Mouse (Mus musculus) E14TG2a.4 (cell line): ENCODE results near the gene Rab4a.

Source experiments
- H3K27me3 ChIP-seq: 2 replicates; pipeline ENCODE4 v1.6.1; 2014; ENCODE audit warnings: low read length, control low read depth; ENCODE audit not compliant: insufficient read depth
- H3K36me3 ChIP-seq: 2 replicates; pipeline ENCODE4 v1.6.1; 2014; ENCODE audit warnings: low read length, control low read depth; ENCODE audit not compliant: insufficient read depth
- H3K4me1 ChIP-seq: replicated peaks from 2 replicates; pipeline ENCODE4 v1.6.1; 2014; ENCODE audit warnings: low read depth, low read length, control low read depth
- H3K4me3 ChIP-seq: replicated peaks from 2 replicates; pipeline ENCODE4 v1.5.1; 2014; ENCODE audit warnings: mild to moderate bottlenecking, low read length
- H3K9me3 ChIP-seq: 2 replicates; pipeline ENCODE4 v1.6.1; 2014; ENCODE audit warnings: low read length, control low read depth
- CTCF ChIP-seq: conservative IDR thresholded peaks from 2 replicates; pipeline ENCODE4 v1.5.1; 2014; ENCODE audit warnings: low read length
- NANOG ChIP-seq: IDR thresholded peaks from 2 replicates; pipeline ENCODE4 v1.6.1; 2014; ENCODE audit warnings: borderline replicate concordance, low read length, mixed read lengths
- POU5F1 ChIP-seq: IDR thresholded peaks from 2 replicates; pipeline ENCODE4 v1.6.1; 2014; ENCODE audit warnings: low read length, borderline replicate concordance

Gene Rab4a

GRCm38 (mm10) chr8:123823532-123824123, 17.8 kb downstream of the Rab4a start:
- Histone ChIP-seq H3K27me3 (no peaks in the 10 kb centered on the region), H3K4me3 (no peak overlapping the region), H3K9me3 (no peaks in the 10 kb centered on the region), H3K36me3 (peaks cover 62% of the 10 kb centered on the region), H3K4me1 (peaks cover 38% of the 10 kb centered on the region)
- TF ChIP-seq POU5F1, result no peak
- no peak for TF ChIP-seq CTCF
- TF ChIP-seq NANOG, result no peak

- TF ChIP-seq POU5F1, result no peak
- peak; percentile 61 for TF ChIP-seq CTCF
- Histone ChIP-seq H3K4me3 (peak overlapping the region; percentile 35; the same call in 1 of the 2 replicates), H3K27me3 (no peaks in the 10 kb centered on the region), H3K9me3 (no peaks in the 10 kb centered on the region), H3K4me1 (peaks cover 38% of the 10 kb centered on the region), H3K36me3 (peaks cover 81% of the 10 kb centered on the region)
Measured at GRCm38 (mm10) chr8:123826001-123826400, 20.2 kb downstream of the Rab4a start.

- Histone ChIP-seq H3K9me3 (no peaks in the 10 kb centered on the region), H3K36me3 (peaks cover 86% of the 10 kb centered on the region), H3K4me1 (peaks cover 38% of the 10 kb centered on the region), H3K4me3 (no peak overlapping the region), H3K27me3 (no peaks in the 10 kb centered on the region)
- TF ChIP-seq CTCF (no peak), NANOG (no peak), POU5F1 (no peak)
Measured at GRCm38 (mm10) chr8:123826758-123827157, 21.0 kb downstream of the Rab4a start.

GRCm38 (mm10) chr8:123827523-123827922, 21.7 kb downstream of the Rab4a start:
- Histone ChIP-seq H3K4me1 (peaks cover 38% of the 10 kb centered on the region), H3K9me3 (no peaks in the 10 kb centered on the region), H3K36me3 (peaks cover 93% of the 10 kb centered on the region), H3K4me3 (no peak overlapping the region), H3K27me3 (no peaks in the 10 kb centered on the region)
- no peak for TF ChIP-seq NANOG
- no peak for TF ChIP-seq CTCF
- no peak for TF ChIP-seq POU5F1

GRCm38 (mm10) chr8:123832757-123833156, 27.0 kb downstream of the Rab4a start:
- Histone ChIP-seq H3K9me3 (no peaks in the 10 kb centered on the region), H3K36me3 (peaks cover 98% of the 10 kb centered on the region), H3K4me3 (no peak overlapping the region), H3K27me3 (no peaks in the 10 kb centered on the region), H3K4me1 (peaks cover 18% of the 10 kb centered on the region)
- TF ChIP-seq CTCF (peak; percentile 74), NANOG (no peak)

GRCm38 (mm10) chr8:123835451-123835850, 29.7 kb downstream of the Rab4a start:
- H3K27me3 ChIP-seq, result no peaks in the 10 kb centered on the region
- H3K36me3 ChIP-seq, result peaks cover 85% of the 10 kb centered on the region
- TF ChIP-seq NANOG, result no peak
- TF ChIP-seq CTCF, result peak; percentile 75
- no peak overlapping the region for H3K4me3 ChIP-seq
- peaks cover 26% of the 10 kb centered on the region for H3K4me1 ChIP-seq
- no peaks in the 10 kb centered on the region for H3K9me3 ChIP-seq

GRCm38 (mm10) chr8:123836354-123836753, 30.6 kb downstream of the Rab4a start:
- no peak for TF ChIP-seq CTCF
- TF ChIP-seq POU5F1, result no peak
- no peak for TF ChIP-seq NANOG
- H3K9me3 ChIP-seq, result no peaks in the 10 kb centered on the region
- H3K4me3 ChIP-seq, result no peak overlapping the region
- no peaks in the 10 kb centered on the region for H3K27me3 ChIP-seq
- peaks cover 30% of the 10 kb centered on the region for H3K4me1 ChIP-seq
- H3K36me3 ChIP-seq, result peaks cover 82% of the 10 kb centered on the region

- TF ChIP-seq CTCF (no peak), NANOG (no peak), POU5F1 (no peak)
- Histone ChIP-seq H3K4me1 (peaks cover 45% of the 10 kb centered on the region), H3K27me3 (no peaks in the 10 kb centered on the region), H3K4me3 (no peak overlapping the region), H3K9me3 (no peaks in the 10 kb centered on the region), H3K36me3 (peaks cover 63% of the 10 kb centered on the region)
Measured at GRCm38 (mm10) chr8:123838496-123838895, 32.7 kb downstream of the Rab4a start.

- no peak for TF ChIP-seq POU5F1
- TF ChIP-seq CTCF, result no peak
- no peak for TF ChIP-seq NANOG
Measured at GRCm38 (mm10) chr8:123840578-123841345, 35.0 kb downstream of the Rab4a start.

More at GRCm38 (mm10) chr8:123840578-123841345, 35.0 kb downstream of the Rab4a start:
- no peaks in the 10 kb centered on the region for H3K27me3 ChIP-seq
- H3K36me3 ChIP-seq, result peaks cover 50% of the 10 kb centered on the region
- H3K4me1 ChIP-seq, result peaks cover 27% of the 10 kb centered on the region
- H3K4me3 ChIP-seq, result no peak overlapping the region
- no peaks in the 10 kb centered on the region for H3K9me3 ChIP-seq
